Mouse (Mus musculus) testis, adult 2 months (tissue): ENCODE results near the gene Aox3.

Experiments used
- CTCF ChIP-seq: fragments of 200-500 bp; IDR thresholded peaks from 2 replicates; pipeline ENCODE4 v1.5.1; 2012; ENCODE audit warnings: low read depth, mild to moderate bottlenecking, inconsistent platforms, low read length, moderate library complexity; ENCODE audit not compliant: control insufficient read depth, insufficient read depth, insufficient replicate concordance
- POLR2A ChIP-seq: fragments of 200-500 bp; IDR thresholded peaks from 2 replicates; pipeline ENCODE4 v1.6.1; 2012; ENCODE audit warnings: low read depth, mild to moderate bottlenecking, inconsistent platforms, low read length, moderate library complexity; ENCODE audit not compliant: control insufficient read depth

DNA sequence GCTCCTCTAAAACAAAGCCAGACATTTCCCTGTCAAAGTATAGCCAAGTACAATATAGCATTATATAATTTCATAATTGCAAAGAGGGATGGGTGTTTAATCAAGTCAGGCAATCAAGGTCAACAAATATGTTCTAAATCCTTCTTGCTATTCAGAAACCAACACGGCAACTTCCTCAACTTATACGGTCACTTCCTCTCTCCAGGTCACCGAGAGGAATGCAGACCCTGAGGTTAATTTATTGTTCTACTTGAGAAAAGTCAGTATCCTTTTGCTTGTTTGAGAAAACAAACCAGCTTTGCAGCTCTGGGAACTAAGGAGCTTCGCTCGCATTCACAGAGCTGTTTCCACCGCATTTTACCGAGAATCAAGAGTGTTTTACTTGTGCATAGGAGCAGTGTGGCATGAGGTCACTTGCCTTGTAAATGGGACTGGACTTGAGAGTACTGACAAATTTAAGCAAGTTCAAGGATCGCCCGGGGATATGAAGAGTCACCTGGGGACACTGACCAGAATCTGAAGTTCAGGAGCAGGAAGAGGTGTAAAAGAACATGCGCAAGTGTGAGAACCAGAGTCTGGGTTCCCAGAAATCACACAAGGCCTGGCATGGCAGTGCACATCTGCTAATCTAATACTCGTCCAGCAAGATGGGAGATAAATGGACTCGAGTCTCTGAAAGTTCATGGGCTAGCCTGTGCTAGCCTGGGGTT lies 1.9 kb downstream of the Aox3 start:
- TF ChIP-seq CTCF (no peak), POLR2A (no peak)
